ENCODE assay signal across 8 mouse cellular contexts in the genomic region with DNA sequence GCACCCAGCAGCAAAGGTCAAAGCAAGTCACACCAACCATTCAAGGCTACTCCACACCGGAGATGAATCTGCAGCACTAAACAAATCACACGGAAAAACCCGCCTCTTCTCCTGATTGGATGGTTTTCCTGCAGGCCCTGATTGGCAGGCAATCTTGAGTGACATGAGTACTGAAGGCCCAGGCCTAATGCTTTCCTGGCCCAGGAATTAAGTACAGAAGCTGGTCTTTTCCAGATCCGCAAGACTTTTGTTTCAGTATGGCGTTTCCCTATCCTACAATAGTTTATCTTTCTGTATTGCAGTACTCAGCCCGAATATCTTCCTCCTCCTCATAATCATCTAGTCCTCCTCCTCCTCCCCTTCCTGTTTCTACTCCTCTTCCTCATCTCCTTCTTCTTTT. TPM values are rescaled to one million over a fixed set of nuclear protein-coding genes. Genes with fewer than 3 reads are reported as not detected.
DNase-seq lines count a peak whose midpoint lies in the region; ATAC-seq and TF ChIP-seq lines count a peak whose summit lies in the region.
"Not testable (repeated sequence)": the region's sequence is repeated elsewhere in the genome, so short reads cannot be mapped to it uniquely, and the experiment has no call there.

Zfp934 (minus strand) TSS at position 101 of the 400 bp plus-strand sequence.

- H3K4me1 ChIP-seq in ES-Bruce4 (ENCODE audit: control insufficient read depth, insufficient read depth, low read length); embryonic facial prominence, embryonic 12.5 days; forebrain, embryonic 15.5 days; hindbrain, embryonic 10.5 days (replicated peaks); kidney, embryonic 14.5 days (ENCODE audit: control insufficient read depth, insufficient read depth, low read length); liver, embryonic 11.5 days (replicated peaks; ENCODE audit: control insufficient read depth, insufficient read depth, low read length); midbrain, embryonic 16.5 days (ENCODE audit: control insufficient read depth, insufficient read depth, low read length): not testable (repeated sequence)

- H3K27me3 ChIP-seq in ES-Bruce4 (ENCODE audit: control insufficient read depth, insufficient read depth, low read length, poor library complexity, severe bottlenecking); embryonic facial prominence, embryonic 12.5 days; forebrain, embryonic 15.5 days; hindbrain, embryonic 10.5 days (ENCODE audit: insufficient read depth, poor library complexity, severe bottlenecking); kidney, embryonic 14.5 days (ENCODE audit: control insufficient read depth, insufficient read depth, low read length); liver, embryonic 11.5 days (replicated peaks; ENCODE audit: control insufficient read depth, insufficient read depth, low read length); midbrain, embryonic 16.5 days (ENCODE audit: control insufficient read depth, insufficient read depth, low read depth, low read length): not testable (repeated sequence)

- TF ChIP-seq EP300 in ES-Bruce4 (IDR thresholded peaks at IDR 0.05; ENCODE audit: insufficient read depth, low read depth, low read length), result not testable (repeated sequence)

- not testable (repeated sequence) for H3K4me2 ChIP-seq in embryonic facial prominence, embryonic 12.5 days (replicated peaks); forebrain, embryonic 15.5 days (replicated peaks); kidney, embryonic 14.5 days (replicated peaks; ENCODE audit: low read depth, low read length); liver, embryonic 11.5 days; midbrain, embryonic 16.5 days (ENCODE audit: low read length)

- not testable (repeated sequence) for TF ChIP-seq CTCF in ES-Bruce4 (IDR thresholded peaks at IDR 0.05; ENCODE audit: low read depth, low read length)

- peak within 1 kb of the TSS; percentile 48 for H3K4me3 ChIP-seq in ES-Bruce4 (ENCODE audit: low read depth, low read length)
- H3K4me3 ChIP-seq in embryonic facial prominence, embryonic 12.5 days; forebrain, embryonic 15.5 days; hindbrain, embryonic 10.5 days; kidney, embryonic 14.5 days (ENCODE audit: low read length); liver, embryonic 11.5 days (ENCODE audit: low read depth, low read length); midbrain, embryonic 16.5 days (ENCODE audit: low read depth, low read length): not testable (repeated sequence)

- not testable (repeated sequence) for H3K9me3 ChIP-seq in ES-Bruce4 (replicated peaks; ENCODE audit: control insufficient read depth, insufficient read depth, low read length, poor library complexity, severe bottlenecking); embryonic facial prominence, embryonic 12.5 days; forebrain, embryonic 15.5 days; hindbrain, embryonic 10.5 days; kidney, embryonic 14.5 days (ENCODE audit: control insufficient read depth, low read length); liver, embryonic 11.5 days (ENCODE audit: control insufficient read depth, low read length); midbrain, embryonic 16.5 days (replicated peaks; ENCODE audit: control insufficient read depth, low read length, poor library complexity, severe bottlenecking)

- not testable (repeated sequence) for H3K36me3 ChIP-seq in ES-Bruce4 (ENCODE audit: control insufficient read depth, insufficient read depth, low read length, poor library complexity, severe bottlenecking); embryonic facial prominence, embryonic 12.5 days; forebrain, embryonic 15.5 days; hindbrain, embryonic 10.5 days; kidney, embryonic 14.5 days (ENCODE audit: control insufficient read depth, insufficient read depth, low read length); liver, embryonic 11.5 days (ENCODE audit: control insufficient read depth, insufficient read depth, low read length); midbrain, embryonic 16.5 days (ENCODE audit: control insufficient read depth, insufficient read depth, low read length)

- DNase-seq in hindbrain, embryonic 10.5 days (ENCODE audit: low spot score); liver, embryonic 11.5 days (ENCODE audit: low spot score); urinary bladder, adult 2 months (ENCODE audit: low spot score): not testable (repeated sequence)

- not testable (repeated sequence) for H3K9ac ChIP-seq in ES-Bruce4 (ENCODE audit: low read depth, poor library complexity, severe bottlenecking); embryonic facial prominence, embryonic 12.5 days; forebrain, embryonic 15.5 days (replicated peaks); kidney, embryonic 14.5 days (ENCODE audit: low read depth, low read length); liver, embryonic 11.5 days (ENCODE audit: low read depth, low read length); midbrain, embryonic 16.5 days (ENCODE audit: low read depth, low read length)

- ATAC-seq in embryonic facial prominence, embryonic 12.5 days (ENCODE audit: insufficient number of reproducible peaks, insufficient read depth, low FRiP score, low TSS enrichment); forebrain, embryonic 15.5 days (replicated peaks); kidney, embryonic 14.5 days (ENCODE audit: low FRiP score, low TSS enrichment); liver, embryonic 11.5 days (replicated peaks; ENCODE audit: low FRiP score); midbrain, embryonic 16.5 days: not testable (repeated sequence)

- H3K27ac ChIP-seq in ES-Bruce4 (ENCODE audit: insufficient read depth, low read length); embryonic facial prominence, embryonic 12.5 days; forebrain, embryonic 15.5 days (replicated peaks); hindbrain, embryonic 10.5 days; kidney, embryonic 14.5 days (ENCODE audit: low read depth, low read length); liver, embryonic 11.5 days (ENCODE audit: low read depth, low read length); midbrain, embryonic 16.5 days (ENCODE audit: low read length): not testable (repeated sequence)

- WGBS in embryonic facial prominence, embryonic 12.5 days, result 80% methylated on average over 5 of the region's 6 CpGs
- 86% methylated on average over 5 of the region's 6 CpGs for WGBS in forebrain, embryonic 15.5 days
- WGBS in hindbrain, embryonic 10.5 days, result 90% methylated on average over 4 of the region's 6 CpGs
- WGBS in kidney, embryonic 14.5 days, result 93% methylated on average over 3 of the region's 6 CpGs
- WGBS in liver, embryonic 11.5 days, result 79% methylated on average over 3 of the region's 6 CpGs
- 96% methylated on average over 3 of the region's 6 CpGs for WGBS in midbrain, embryonic 16.5 days

- TF ChIP-seq POLR2A in ES-Bruce4 (IDR thresholded peaks at IDR 0.05; ENCODE audit: insufficient read depth, low read length), result not testable (repeated sequence)

RNA-seq across cellular contexts. Expression of gene Zfp934, which starts in this region (rescaled TPM):
- polyA plus RNA-seq in ES-Bruce4 (2011; ENCODE audit: insufficient read depth, insufficient read length, low read depth, missing spikeins), result 47.1 and 52.0 TPM in 2 replicates
- 23.0 and 25.5 TPM in 2 replicates for polyA plus RNA-seq in embryonic facial prominence, embryonic 12.5 days (2016; fragmentation: Nextera tagmentation; extraction: Ambion mirVana)
- polyA plus RNA-seq in forebrain, embryonic 15.5 days (2015; fragmentation: Nextera tagmentation; extraction: Ambion mirVana), result 14.3 and 14.7 TPM in 2 replicates
- polyA plus RNA-seq in hindbrain, embryonic 10.5 days (2016; fragmentation: Nextera tagmentation; extraction: Ambion mirVana), result 15.8 and 24.2 TPM in 2 replicates
- polyA plus RNA-seq in kidney, embryonic 14.5 days (2014; fragmentation: Nextera tagmentation; extraction: Ambion mirVana), result 24.7 and 27.6 TPM in 2 replicates
- 13.5 and 15.5 TPM in 2 replicates for polyA plus RNA-seq in liver, embryonic 11.5 days (2014; fragmentation: Nextera tagmentation; extraction: Ambion mirVana)
- polyA plus RNA-seq in midbrain, embryonic 16.5 days (2015; fragmentation: Nextera tagmentation; extraction: Ambion mirVana), result 11.0 and 11.3 TPM in 2 replicates
- polyA plus RNA-seq in urinary bladder, adult 2 months (2012; rRNA removed), result 10.9 and 12.0 TPM in 2 replicates
